Comparison of ENCODE assay signal across 24 mouse cellular contexts in genomic region chr2:13169962-13170361, GRCm38 (mm10).
"Had no signal": no experiment of that assay in that cellular context is flagged by ENCODE, and none has a peak within 500 bp of the region (broad histone marks: within the 10 kb centered on the region; RNA-seq: fewer than 3 reads in every experiment).

No protein-coding gene starts in this region.

- H3K4me1 ChIP-seq: heart, embryonic 10.5 days; heart, embryonic 12.5 days; intestine, embryonic 15.5 days; limb, embryonic 13.5 days; limb, embryonic 15.5 days had no signal

- DNase-seq: gastrocnemius, adult 2 months; gastrocnemius, postnatal 10 days; gastrocnemius, postnatal 25 days; heart, adult 18-20 months; heart, postnatal 10 days; kidney, adult 18-20 months; kidney, adult 8-10 months; kidney, postnatal 10 days; kidney, postnatal 25 days; kidney, postnatal 4 days; left cerebral cortex, postnatal 4 days had no signal

- H3K4me2 ChIP-seq: heart, embryonic 12.5 days; hindbrain, embryonic 13.5 days; hindbrain, embryonic 15.5 days; intestine, embryonic 15.5 days; limb, embryonic 13.5 days; limb, embryonic 15.5 days; liver, embryonic 12.5 days had no signal

- H3K9me3 ChIP-seq: heart, embryonic 10.5 days; heart, embryonic 12.5 days; hindbrain, embryonic 13.5 days; hindbrain, embryonic 15.5 days; intestine, embryonic 15.5 days; limb, embryonic 13.5 days; limb, embryonic 15.5 days; liver, embryonic 12.5 days had no signal

- H3K9ac ChIP-seq: heart, embryonic 12.5 days; hindbrain, embryonic 13.5 days; hindbrain, embryonic 15.5 days; intestine, embryonic 15.5 days; limb, embryonic 13.5 days; limb, embryonic 15.5 days; liver, embryonic 12.5 days; liver, embryonic 14.5 days had no signal

- ATAC-seq: inflammation-experienced regulatory T-cells, adult 6 months; intestine, embryonic 15.5 days; intestine, postnatal 0 days; liver, embryonic 12.5 days had no signal

- H3K36me3 ChIP-seq: hindbrain, embryonic 13.5 days; hindbrain, embryonic 15.5 days; intestine, embryonic 15.5 days; limb, embryonic 15.5 days; liver, embryonic 12.5 days had no signal

- H3K27me3 ChIP-seq: heart, embryonic 12.5 days; hindbrain, embryonic 15.5 days; intestine, embryonic 15.5 days; limb, embryonic 13.5 days; limb, embryonic 15.5 days; liver, embryonic 12.5 days had no signal

- H3K4me3 ChIP-seq: gastrocnemius, adult 2 months; heart, embryonic 10.5 days; heart, embryonic 12.5 days; hindbrain, embryonic 13.5 days; hindbrain, embryonic 15.5 days; intestine, embryonic 15.5 days; layer of hippocampus, adult 2 months; left cerebral cortex, adult 2 months; limb, embryonic 13.5 days; limb, embryonic 15.5 days; liver, embryonic 12.5 days had no signal

- H3K27ac ChIP-seq: gastrocnemius, adult 2 months; heart, embryonic 10.5 days; hindbrain, embryonic 13.5 days; hindbrain, embryonic 15.5 days; intestine, embryonic 15.5 days; layer of hippocampus, adult 2 months; left cerebral cortex, adult 2 months; limb, embryonic 13.5 days; limb, embryonic 15.5 days; liver, embryonic 12.5 days; liver, embryonic 14.5 days had no signal
